Mouse (Mus musculus): Measurements from ENCODE around the gene 9430007A20Rik. TPM values are rescaled to one million over a fixed set of nuclear protein-coding genes. Genes with fewer than 3 reads are reported as not detected.

Gene 9430007A20Rik
- polyA plus RNA-seq, 1 experiment: not detected

- no peak overlapping the region for H3K4me3 ChIP-seq (ENCODE audit: control insufficient read depth, insufficient read depth, low read length)
- no peaks in the 10 kb centered on the region for H3K27me3 ChIP-seq (ENCODE audit: control insufficient read depth, insufficient read depth, low read length)
- 68% methylated on average over 2 of the region's 2 CpGs for WGBS
- no peak overlapping the region for H3K27ac ChIP-seq (ENCODE audit: control insufficient read depth, insufficient read depth, low read length)
- H3K4me1 ChIP-seq (replicated peaks; ENCODE audit: control insufficient read depth, insufficient read depth, low read length): no peaks in the 10 kb centered on the region
- TF ChIP-seq POLR2A (IDR thresholded peaks at IDR 0.05; ENCODE audit: control insufficient read depth, extremely low read depth, insufficient read depth, low read length, poor library complexity) (no peak), CTCF (IDR thresholded peaks at IDR 0.05; ENCODE audit: borderline replicate concordance, control insufficient read depth, extremely low read depth, insufficient read depth, low read length, poor library complexity) (no peak)
- no peaks in the 10 kb centered on the region for H3K36me3 ChIP-seq (ENCODE audit: control insufficient read depth, insufficient read depth, low read length)
- DNase-seq: no peak
Observed at GRCm38 (mm10) chr4:144561205-144561604, 41.6 kb downstream of the 9430007A20Rik start.

- WGBS: 94% methylated on average over 1 of the region's 1 CpGs
- TF ChIP-seq POLR2A (IDR thresholded peaks at IDR 0.05; ENCODE audit: control insufficient read depth, extremely low read depth, insufficient read depth, low read length, poor library complexity): no peak
- no peak for TF ChIP-seq CTCF (IDR thresholded peaks at IDR 0.05; ENCODE audit: borderline replicate concordance, control insufficient read depth, extremely low read depth, insufficient read depth, low read length, poor library complexity)
- no peak within 1 kb of the TSS for H3K4me3 ChIP-seq (ENCODE audit: control insufficient read depth, insufficient read depth, low read length)
Observed at GRCm38 (mm10) chr4:144565034-144565433, 45.4 kb downstream of the 9430007A20Rik start, which contains the start of gene Gm13124. Gene Gm13124 (minus strand): TSS chr4:144565134.

GRCm38 (mm10) chr4:144567752-144568151, 48.1 kb downstream of the 9430007A20Rik start:
- no peak for DNase-seq
- H3K36me3 ChIP-seq (ENCODE audit: control insufficient read depth, insufficient read depth, low read length): no peaks in the 10 kb centered on the region
- no peaks in the 10 kb centered on the region for H3K27me3 ChIP-seq (ENCODE audit: control insufficient read depth, insufficient read depth, low read length)
- H3K27ac ChIP-seq (ENCODE audit: control insufficient read depth, insufficient read depth, low read length): no peak overlapping the region
- no peak overlapping the region for H3K4me3 ChIP-seq (ENCODE audit: control insufficient read depth, insufficient read depth, low read length)
- H3K4me1 ChIP-seq (replicated peaks; ENCODE audit: control insufficient read depth, insufficient read depth, low read length): no peaks in the 10 kb centered on the region
- no peak for TF ChIP-seq POLR2A (IDR thresholded peaks at IDR 0.05; ENCODE audit: control insufficient read depth, extremely low read depth, insufficient read depth, low read length, poor library complexity)
- no peak for TF ChIP-seq CTCF (IDR thresholded peaks at IDR 0.05; ENCODE audit: borderline replicate concordance, control insufficient read depth, extremely low read depth, insufficient read depth, low read length, poor library complexity)

More at GRCm38 (mm10) chr4:144565034-144565433, 45.4 kb downstream of the 9430007A20Rik start, which contains the start of gene Gm13124:
- Histone ChIP-seq H3K36me3 (ENCODE audit: control insufficient read depth, insufficient read depth, low read length) (no peaks in the 10 kb centered on the region), H3K27me3 (ENCODE audit: control insufficient read depth, insufficient read depth, low read length) (no peaks in the 10 kb centered on the region), H3K4me1 (replicated peaks; ENCODE audit: control insufficient read depth, insufficient read depth, low read length) (no peaks in the 10 kb centered on the region), H3K27ac (ENCODE audit: control insufficient read depth, insufficient read depth, low read length) (no peak within 1 kb of the TSS)
- no peak for DNase-seq

Other genes with a start within 250 kb of the 9430007A20Rik start
- not detected in 2 replicates for gene Pramel5, start 239.3 kb upstream of the 9430007A20Rik start, polyA plus RNA-seq (2012; rRNA removed)
- not detected in 2 replicates for gene Gm13128, start 189.6 kb upstream of the 9430007A20Rik start, polyA plus RNA-seq (2012; rRNA removed)
- gene Gm13119, start 161.9 kb upstream of the 9430007A20Rik start, polyA plus RNA-seq (2012; rRNA removed): not detected in 2 replicates
- not detected in 2 replicates for gene Pramef20, start 141.9 kb upstream of the 9430007A20Rik start, polyA plus RNA-seq (2012; rRNA removed)
- 0.08 and 0.55 TPM in 2 replicates for gene Pramef12, start 111.4 kb upstream of the 9430007A20Rik start, polyA plus RNA-seq (2012; rRNA removed)
- gene 1700012P22Rik, start 81.0 kb upstream of the 9430007A20Rik start, polyA plus RNA-seq (2012; rRNA removed): 0.18 TPM in 1 of 2 replicates, not detected in the other
- gene Gm9944, start 66.5 kb upstream of the 9430007A20Rik start, polyA plus RNA-seq (2012; rRNA removed): not detected in 2 replicates
- gene Aadacl3, start 56.1 kb upstream of the 9430007A20Rik start, polyA plus RNA-seq (2012; rRNA removed): not detected in 2 replicates
- not detected in 2 replicates for gene Gm13124, start 45.3 kb downstream of the 9430007A20Rik start, polyA plus RNA-seq (2012; rRNA removed)
- gene Aadacl4, start 93.9 kb downstream of the 9430007A20Rik start, polyA plus RNA-seq (2012; rRNA removed): not detected in 2 replicates
- gene Gm436, start 166.5 kb downstream of the 9430007A20Rik start, polyA plus RNA-seq (2012; rRNA removed): not detected in 2 replicates
- 0.10 TPM in 1 of 2 replicates, not detected in the other for gene Gm13178, start 201.6 kb downstream of the 9430007A20Rik start, polyA plus RNA-seq (2012; rRNA removed)

Measured in thymus, adult 2 months (tissue).